Mouse (Mus musculus) lung, postnatal 14 days (tissue): ENCODE measurements around the gene Nckipsd.

Experiments
- DNase-seq: peaks from one replicate; pipeline ENCODE4 v3.0.0; 2021

Gene Nckipsd

GRCm38 (mm10) chr9:108805768-108806167 lies 2.4 kb upstream of the Nckipsd start:
- no peak for DNase-seq

GRCm38 (mm10) chr9:108806379-108806778 lies 1.8 kb upstream of the Nckipsd start:
- DNase-seq, result no peak

- no peak for DNase-seq
Measured at GRCm38 (mm10) chr9:108806831-108807230, 1.3 kb upstream of the Nckipsd start.

GRCm38 (mm10) chr9:108807674-108808073 lies 494 bp upstream of the Nckipsd start:
- no peak for DNase-seq

- DNase-seq, result peak; percentile 36
Measured at GRCm38 (mm10) chr9:108809188-108809587, 1.0 kb downstream of the Nckipsd start.

- no peak for DNase-seq
Measured at GRCm38 (mm10) chr9:108809723-108810122, 1.6 kb downstream of the Nckipsd start.

GRCm38 (mm10) chr9:108810516-108810915 lies 2.3 kb downstream of the Nckipsd start:
- DNase-seq, result no peak

GRCm38 (mm10) chr9:108815557-108815956 lies 7.4 kb downstream of the Nckipsd start:
- DNase-seq, result no peak

GRCm38 (mm10) chr9:108819495-108819894 lies 11.3 kb downstream of the Nckipsd start:
- DNase-seq, result peak; percentile 77

- DNase-seq, result no peak
Measured at GRCm38 (mm10) chr9:108820077-108820476, 11.9 kb downstream of the Nckipsd start.

GRCm38 (mm10) chr9:108824144-108824685 lies 16.0 kb downstream of the Nckipsd start:
- DNase-seq, result no peak

GRCm38 (mm10) chr9:108824755-108825413 lies 16.7 kb downstream of the Nckipsd start:
- no peak for DNase-seq

GRCm38 (mm10) chr9:108825820-108826699 lies 17.9 kb downstream of the Nckipsd start, which contains the start of gene Celsr3:
Gene Celsr3, plus strand, starts transcription at chr9:108826320.
- DNase-seq, result no peak

- peak; percentile 82 for DNase-seq
Measured at GRCm38 (mm10) chr9:108826700-108827340, 18.7 kb downstream of the Nckipsd start.

GRCm38 (mm10) chr9:108827454-108827853 lies 19.3 kb downstream of the Nckipsd start:
- DNase-seq, result no peak

- DNase-seq, result no peak
Measured at GRCm38 (mm10) chr9:108827906-108828305, 19.7 kb downstream of the Nckipsd start.

GRCm38 (mm10) chr9:108831637-108832036 lies 23.5 kb downstream of the Nckipsd start:
- no peak for DNase-seq

- DNase-seq, result peak; percentile 89
Measured at GRCm38 (mm10) chr9:108832390-108833108, 24.4 kb downstream of the Nckipsd start.

GRCm38 (mm10) chr9:108842989-108843388 lies 34.8 kb downstream of the Nckipsd start:
- DNase-seq, result peak; percentile 48

GRCm38 (mm10) chr9:108845390-108845789 lies 37.2 kb downstream of the Nckipsd start:
- no peak for DNase-seq

- DNase-seq, result peak; percentile 44
Measured at GRCm38 (mm10) chr9:108847374-108847773, 39.2 kb downstream of the Nckipsd start.

- no peak for DNase-seq
Measured at GRCm38 (mm10) chr9:108848419-108848818, 40.3 kb downstream of the Nckipsd start.
